Mouse (Mus musculus): ENCODE data around the gene Lzts2. TPM values are rescaled to one million over a fixed set of nuclear protein-coding genes. Genes with fewer than 3 reads are reported as not detected.

Lzts2 gene
- 10 to 100 TPM; 70.6 to 72.7 TPM for total RNA-seq (2021)
- long read RNA-seq, experiment 1, transcript Lzts2-202 (5 exons, 2,694 nt): major isoform, 113 of 173 reads
- long read RNA-seq, experiment 1, transcript Lzts2-203 (5 exons, 2,798 nt): minor isoform, 8 of 173 reads
- long read RNA-seq, experiment 1, transcript Lzts2-201 (5 exons, 3,062 nt): minor isoform, 10 of 173 reads
- long read RNA-seq, experiment 1, partial matches to known transcripts: 17 of 173 reads
- long read RNA-seq, experiment 1, other reads (novel, unspliced or antisense): 25 of 173 reads
- long read RNA-seq, experiment 2, transcript Lzts2-203 (5 exons, 2,798 nt): minor isoform, 22 of 459 reads
- long read RNA-seq, experiment 2, transcript Lzts2-202 (5 exons, 2,694 nt): major isoform, 201 of 459 reads
- long read RNA-seq, experiment 2, transcript Lzts2-201 (5 exons, 3,062 nt): minor isoform, 81 of 459 reads
- long read RNA-seq, experiment 2, partial matches to known transcripts: 122 of 459 reads
- long read RNA-seq, experiment 2, other reads (novel, unspliced or antisense): 33 of 459 reads

DNA sequence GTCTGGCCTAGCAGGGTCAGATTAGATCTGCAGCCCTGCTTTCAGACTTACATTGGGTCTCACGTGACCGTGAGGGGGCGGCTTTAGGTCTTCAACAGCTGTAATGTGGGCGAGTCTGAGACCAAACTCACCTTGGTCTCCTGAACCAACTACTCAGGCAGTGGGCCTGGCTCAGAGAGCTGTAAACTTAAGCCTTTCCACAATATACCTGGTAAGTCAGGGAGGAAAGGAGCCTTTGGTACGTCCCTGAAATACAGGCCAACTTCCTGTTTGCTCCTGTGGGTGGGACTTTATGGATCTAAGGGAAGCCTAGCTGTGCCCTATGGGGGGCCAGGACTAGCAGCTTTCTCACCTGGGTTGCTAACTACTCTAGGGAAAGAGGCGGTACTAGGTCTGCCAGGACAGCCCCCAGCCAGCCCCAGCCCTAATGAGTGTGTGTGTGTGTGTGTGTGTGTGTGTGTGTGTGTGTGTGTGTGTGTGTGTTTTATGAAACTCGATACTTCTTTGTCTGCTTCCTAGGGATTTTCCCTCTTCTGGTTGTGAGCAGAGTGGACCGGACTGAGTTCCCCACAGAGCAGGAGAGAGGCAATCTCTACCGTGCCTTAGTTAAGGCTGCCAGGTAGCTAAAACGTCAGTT lies at the start of gene Lzts2:
Gene Lzts2 (plus strand): TSS at position 80 of the 637 bp plus-strand sequence.
- DNase-seq (ENCODE audit: low spot score in 2 of 2): no peak

DNA sequence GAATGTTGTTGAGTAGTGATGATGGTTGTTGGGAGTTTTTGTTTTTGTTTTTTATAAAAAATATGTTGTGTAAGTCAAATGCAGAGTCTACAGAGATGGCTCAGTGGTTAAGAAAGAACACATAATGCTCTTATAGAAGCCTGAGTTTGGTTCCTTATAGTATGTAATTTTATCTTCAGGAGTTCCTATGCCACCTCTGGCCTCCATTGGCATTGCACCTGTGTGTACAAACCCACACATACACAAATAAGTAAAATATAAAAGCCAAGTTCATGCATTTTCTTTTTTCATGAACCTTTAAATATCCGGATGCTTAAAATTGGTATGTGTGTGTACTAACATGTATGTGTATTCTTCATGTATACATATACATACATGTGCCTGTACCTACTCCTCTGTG lies 48.2 kb upstream of the Lzts2 start:
- DNase-seq (ENCODE audit: low spot score in 2 of 2): no peak

DNA sequence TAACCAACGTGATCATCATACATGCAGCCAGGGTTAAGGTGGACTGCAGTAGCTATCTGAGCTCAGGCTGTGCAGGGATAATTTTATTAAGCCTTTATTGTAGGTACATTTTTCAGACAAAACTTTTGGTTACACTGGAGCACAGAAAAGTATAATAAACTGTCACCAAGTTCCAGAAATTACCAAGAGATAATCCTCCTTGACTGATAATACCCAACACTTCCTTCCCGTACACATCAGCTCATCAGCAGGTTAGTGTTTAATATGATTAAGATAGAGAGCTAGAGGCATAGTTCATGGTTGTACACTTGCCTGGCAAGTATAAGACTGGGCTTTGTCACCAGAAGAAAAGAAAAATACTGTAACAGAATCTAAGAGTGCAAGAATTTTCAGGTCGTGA lies 45.9 kb upstream of the Lzts2 start:
- no peak for DNase-seq (ENCODE audit: low spot score in 2 of 2)

DNA sequence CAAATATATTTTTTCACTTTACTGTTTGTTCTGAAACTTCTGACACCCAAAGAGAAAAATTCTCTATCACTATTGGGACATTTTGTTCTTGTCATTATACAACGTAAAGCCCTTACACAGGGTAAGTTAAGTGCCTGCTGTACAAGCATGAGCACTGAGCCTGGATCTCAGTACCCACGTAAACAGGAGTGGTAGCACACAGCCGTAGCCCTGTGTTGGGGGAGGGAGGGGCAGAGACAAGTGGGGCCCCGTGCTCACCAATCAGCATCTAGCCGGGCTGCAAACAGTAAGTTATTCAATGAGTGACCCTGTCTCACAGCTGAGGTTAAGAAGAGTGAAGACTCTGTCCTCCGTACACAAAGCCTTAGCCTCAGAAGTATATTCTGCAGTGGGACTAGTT lies 37.6 kb upstream of the Lzts2 start:
- no peak for DNase-seq (ENCODE audit: low spot score in 2 of 2)

DNA sequence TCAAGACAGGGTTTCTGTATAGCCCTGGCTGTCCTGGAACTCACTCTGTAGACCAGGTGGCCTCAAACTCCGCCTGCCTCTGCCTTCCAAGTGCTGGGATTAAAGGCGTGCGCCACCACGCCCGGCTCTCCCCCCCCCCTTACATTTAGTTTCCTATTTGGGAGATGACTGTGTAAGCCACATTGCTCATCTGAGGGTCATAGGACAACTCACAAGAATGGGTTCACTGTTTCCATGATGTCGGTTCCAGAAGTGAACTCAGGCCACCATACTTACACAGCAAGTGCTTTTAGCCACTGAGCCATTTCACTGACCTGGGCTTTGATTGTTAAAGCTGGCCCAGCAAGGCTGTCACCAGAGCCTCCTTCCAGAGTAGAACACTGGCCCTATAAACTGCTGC lies 37.1 kb upstream of the Lzts2 start:
- DNase-seq (ENCODE audit: low spot score in 2 of 2): no peak

DNA sequence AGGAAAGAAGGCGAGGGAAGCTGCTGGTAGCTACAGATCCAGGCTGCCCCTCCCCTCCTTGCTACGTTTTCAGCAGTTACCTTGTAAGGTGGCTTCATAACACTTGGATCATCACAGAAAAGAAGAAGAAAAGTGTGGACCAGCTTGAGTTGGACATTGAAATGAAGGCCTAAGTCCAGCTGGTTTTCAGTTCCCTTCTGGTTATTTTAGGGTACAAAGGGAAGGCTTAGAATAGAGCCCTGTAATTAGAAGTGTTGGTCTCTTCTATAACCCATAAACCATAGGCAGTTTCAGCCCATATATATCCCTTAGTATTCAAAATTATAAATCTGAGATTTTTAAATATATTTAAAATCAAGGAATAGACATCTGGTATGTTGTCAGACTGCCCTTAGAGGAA lies 33.4 kb upstream of the Lzts2 start:
- DNase-seq (ENCODE audit: low spot score in 2 of 2): no peak

DNA sequence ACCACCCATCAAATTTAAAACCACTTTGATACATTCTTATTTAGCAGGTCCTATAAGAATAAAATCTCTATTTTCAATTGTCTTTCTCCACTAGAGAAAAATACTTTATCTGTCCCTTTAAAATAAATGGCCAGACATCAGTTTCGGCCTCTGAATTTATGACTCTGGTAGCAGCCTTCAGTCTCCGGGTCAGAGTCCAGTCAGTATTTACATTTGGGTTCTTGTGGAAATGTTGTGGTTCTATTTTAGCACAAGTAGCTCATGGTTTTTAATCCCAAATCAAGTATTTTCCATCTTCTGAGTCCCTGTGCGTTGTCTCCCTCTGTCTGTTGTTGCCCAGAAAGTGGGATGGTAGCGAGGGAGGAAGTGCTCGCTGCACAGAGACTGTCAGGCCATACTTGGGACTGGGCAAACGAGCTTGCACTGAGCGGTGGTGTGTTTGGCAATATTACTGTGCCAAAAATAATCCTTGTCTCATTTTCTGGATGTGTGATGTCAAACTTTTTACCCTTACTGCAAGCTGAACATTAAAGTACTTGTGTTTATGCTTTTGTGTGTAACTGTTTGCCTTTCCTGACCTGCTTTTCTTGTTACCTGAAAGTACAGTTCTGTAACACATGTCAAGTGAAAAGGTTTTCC lies 31.6 kb upstream of the Lzts2 start:
- DNase-seq (ENCODE audit: low spot score in 2 of 2): no peak

DNA sequence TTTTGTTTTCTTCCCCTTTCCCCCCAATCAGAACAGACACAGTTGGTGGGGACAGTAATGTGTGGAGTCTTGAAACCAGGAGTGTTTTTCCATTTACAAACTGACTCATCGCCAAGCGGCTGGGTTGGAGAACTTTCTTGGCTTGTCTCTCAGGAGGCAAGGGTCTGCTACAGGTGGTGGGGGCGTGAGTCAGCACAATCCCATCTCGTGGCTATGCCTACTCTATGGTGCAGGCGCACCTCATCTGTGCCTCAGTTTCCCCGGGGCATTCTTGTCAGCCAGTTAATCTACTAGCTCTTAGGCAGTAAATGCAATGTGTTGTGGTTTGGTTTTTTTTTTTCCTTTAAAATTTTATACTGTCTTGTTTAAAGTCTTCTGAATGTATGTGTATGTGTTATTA lies 30.8 kb upstream of the Lzts2 start:
- no peak for DNase-seq (ENCODE audit: low spot score in 2 of 2)

DNA sequence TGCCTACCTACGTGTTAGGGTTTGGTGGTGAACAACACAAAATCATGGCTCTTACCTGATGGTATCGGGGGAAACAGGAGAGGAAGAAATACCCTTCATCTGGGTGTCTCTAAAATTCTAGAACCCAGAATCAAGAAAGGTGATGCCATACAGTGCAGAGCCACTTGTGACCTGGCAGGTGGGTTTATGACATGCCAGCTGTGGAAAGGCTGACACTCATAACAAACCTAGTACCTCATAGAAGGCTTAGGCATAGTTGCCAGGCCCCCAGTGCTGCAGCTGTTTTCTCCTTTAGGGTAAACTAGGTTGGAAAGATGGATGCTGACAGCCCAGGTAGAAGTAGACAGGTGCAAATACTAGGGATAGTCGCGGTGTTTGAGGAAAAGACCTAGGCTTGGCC lies 29.8 kb upstream of the Lzts2 start:
- no peak for DNase-seq (ENCODE audit: low spot score in 2 of 2)

DNA sequence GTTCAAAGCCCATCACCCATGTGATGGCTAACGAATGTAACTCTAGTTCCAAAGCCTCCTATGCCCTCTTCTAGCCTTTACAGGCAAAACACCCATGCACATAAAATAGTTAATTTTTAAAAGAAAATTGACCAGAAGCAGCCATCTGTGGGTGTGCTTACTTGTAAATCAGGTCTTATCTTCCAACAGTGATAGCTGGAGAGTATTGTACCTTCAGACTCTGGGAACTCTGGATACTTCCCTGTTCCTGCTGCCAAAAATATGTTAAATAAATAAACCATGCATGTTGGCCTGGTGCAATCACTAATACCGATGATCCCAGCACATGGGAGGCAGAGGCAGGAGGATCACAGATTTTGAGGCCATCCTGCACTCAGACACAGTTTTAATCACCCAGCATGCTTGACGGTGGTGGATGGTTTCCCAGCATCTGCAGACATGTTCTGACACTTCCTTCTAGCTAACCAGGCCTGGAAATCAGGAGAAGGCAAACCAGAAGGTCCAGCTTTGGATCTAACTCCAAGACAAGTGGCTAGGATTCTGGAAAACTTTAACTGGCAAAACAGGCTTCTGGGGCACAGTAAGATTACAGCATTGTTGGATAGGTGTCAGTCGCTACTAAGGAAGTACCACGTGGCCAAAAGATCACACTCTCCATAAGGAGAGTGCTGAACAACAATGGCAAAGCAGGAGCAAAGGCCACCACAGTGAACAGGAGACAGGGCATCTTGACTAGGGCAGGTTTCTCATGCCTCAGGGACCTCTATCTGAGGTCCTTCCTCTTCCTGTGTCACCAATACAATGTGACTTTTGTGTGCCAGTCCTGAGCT lies 28.8 kb upstream of the Lzts2 start:
- DNase-seq (ENCODE audit: low spot score in 2 of 2): no peak

DNA sequence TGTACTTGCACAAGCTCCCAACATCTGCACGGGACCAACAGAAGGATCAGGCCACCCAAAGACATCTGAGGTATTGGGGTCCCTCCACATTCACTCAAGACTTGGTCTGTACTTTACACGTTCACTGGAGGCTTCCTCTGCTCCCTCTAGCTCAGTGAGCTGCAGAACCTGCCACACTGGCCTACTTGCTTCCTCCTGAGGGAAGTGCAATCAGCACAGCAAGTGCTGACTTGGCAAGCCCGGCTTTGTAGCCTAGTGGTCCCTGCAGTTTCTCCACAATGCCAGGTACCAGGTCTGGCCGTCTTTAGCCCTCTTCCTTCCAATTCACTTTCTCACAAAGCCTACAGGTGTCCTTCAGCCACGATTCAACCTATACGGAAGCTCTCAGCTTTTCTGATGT lies 27.2 kb upstream of the Lzts2 start:
- DNase-seq (ENCODE audit: low spot score in 2 of 2): no peak

DNA sequence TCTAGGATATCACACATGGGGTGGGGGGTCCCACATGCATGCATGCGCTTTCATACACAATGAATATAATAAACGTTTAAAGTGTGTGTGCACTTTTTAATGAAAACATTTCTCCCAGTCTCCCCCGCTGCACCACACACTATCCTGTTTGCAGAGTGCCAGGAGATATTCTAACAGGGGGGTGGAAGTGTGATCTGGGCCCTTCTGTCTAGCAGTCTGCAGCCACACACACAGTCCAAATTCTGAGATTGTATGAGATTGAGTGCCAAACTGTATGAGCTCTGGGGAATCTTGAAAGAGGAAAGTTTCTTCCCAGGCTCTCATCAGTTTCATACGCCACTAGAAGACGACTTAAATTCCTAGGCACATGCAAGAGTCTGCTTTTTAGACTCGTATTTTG lies 26.4 kb upstream of the Lzts2 start:
- no peak for DNase-seq (ENCODE audit: low spot score in 2 of 2)

DNA sequence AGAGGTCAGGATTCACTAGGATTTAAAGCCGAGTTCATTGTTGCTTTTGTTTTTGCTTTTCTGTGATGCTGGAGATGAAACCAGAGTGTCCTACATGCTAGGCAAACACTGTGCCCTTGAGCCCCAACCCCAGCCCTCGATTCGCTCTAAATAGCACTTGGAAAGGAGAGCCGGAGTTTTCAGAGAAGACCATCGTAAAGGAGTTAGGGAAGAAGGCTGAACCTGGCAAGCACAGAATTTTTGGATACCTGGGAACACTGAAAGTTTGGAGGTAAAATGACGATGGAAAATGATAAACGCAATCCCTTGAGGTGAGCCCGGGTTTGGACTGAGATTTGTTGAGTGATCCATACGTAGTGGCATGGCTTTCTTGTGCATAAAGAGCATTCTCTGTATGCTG lies 25.9 kb upstream of the Lzts2 start:
- DNase-seq (ENCODE audit: low spot score in 2 of 2): no peak

DNA sequence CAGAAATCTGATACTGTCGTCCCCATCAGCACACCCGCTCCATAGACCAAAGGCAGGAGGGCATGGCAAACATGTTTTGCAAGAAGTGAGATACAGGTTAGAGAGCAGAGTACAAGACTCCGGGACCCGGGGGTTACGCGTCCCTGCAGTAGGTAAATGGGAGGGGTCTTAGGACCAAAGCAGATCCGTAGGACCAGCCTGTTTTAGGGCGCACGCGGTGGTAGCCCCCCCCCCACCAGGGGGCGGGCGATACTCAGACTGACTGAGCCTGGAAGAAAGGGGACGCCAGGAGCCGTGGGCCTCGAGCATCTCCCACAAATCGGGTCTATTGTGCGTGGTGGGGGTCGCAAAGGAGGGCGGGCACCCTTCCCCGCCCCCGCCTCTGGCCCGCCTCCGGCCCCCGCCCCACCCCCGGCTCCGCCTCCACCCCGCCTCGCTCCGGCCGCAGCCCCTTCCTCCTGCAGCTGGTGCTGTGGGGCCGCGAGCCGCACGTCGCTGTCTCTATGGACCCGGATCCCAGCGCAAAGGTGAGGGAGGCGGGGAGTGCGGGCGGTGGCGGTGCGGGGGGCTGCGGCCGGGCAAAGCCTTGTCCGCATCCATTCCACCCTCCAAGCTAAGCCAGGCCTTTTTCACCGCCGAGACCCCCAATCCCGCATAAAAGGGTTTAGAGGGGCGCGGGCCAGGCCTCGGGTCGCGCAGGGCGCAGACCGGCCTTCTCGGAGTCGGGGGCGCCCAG lies 25.2 kb upstream of the Lzts2 start, which contains the start of gene Sema4g:
Gene Sema4g (plus strand): TSS at position 271 of the 736 bp plus-strand sequence.
- peak in 1 of 2 experiments; percentile 45 for DNase-seq (ENCODE audit: low spot score in 2 of 2)

DNA sequence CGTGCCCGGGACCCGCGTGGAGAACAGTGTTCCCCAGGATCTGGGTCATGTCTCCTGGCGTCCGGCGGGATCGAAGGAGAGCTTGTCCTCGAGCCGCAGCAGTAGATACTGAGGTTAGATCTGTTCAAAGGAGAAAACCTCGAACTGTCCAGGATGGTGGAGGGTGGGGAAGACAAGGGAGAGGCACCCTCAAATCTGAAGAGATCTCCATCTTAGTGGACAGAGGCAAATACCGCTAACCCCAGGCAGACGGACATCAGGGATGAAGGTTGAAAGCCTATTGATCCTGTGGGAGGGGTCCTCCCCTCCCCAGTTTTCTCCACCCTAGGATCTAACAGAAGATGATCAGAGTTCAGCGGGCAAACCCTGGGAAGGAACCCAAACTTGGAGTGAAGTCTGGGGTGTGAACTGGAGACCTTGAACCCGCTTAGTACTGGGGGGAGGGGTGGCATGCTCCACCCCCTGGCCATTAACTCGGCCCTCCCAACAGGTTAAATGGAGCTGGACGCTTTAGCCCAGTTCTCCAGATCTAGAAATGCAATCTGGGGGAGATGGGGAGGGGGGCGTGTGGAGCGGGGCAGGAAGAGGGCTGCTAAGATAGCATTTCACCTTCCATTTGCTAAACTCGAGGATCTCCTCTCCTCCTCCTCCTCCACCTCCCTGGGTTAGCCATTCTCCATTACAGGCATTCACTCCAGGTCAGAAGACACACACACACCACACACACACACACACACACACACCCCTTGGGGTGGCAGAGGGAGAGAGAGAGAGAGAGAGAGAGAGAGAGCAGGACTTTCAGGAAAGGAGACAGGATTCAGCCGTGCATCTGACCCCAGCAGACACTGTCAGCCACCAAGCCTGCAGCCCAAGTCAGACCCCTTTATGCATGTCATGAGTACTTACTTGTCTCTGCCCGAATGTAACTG lies 24.4 kb upstream of the Lzts2 start:
- DNase-seq (ENCODE audit: low spot score in 2 of 2): no peak

DNA sequence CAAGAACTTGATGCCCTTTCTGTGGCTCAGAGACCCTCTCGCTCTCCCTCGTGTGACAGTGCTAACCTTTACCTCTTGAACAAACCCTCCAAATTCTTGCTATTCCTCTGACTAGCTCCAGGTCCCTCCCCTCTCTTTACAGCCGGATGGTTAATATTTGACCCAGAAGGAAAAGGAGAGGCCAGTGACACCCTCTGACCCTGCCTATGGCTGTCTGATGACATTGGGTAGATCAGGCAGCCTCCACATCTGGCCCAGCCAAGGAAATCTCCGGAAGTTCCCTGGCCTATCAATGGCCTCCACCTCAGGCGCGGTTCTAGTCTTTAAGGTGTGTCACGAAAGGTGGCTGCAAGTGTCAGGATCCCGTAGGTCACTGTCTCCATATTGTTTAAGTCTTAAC lies 23.2 kb upstream of the Lzts2 start:
- DNase-seq (ENCODE audit: low spot score in 2 of 2): no peak

DNA sequence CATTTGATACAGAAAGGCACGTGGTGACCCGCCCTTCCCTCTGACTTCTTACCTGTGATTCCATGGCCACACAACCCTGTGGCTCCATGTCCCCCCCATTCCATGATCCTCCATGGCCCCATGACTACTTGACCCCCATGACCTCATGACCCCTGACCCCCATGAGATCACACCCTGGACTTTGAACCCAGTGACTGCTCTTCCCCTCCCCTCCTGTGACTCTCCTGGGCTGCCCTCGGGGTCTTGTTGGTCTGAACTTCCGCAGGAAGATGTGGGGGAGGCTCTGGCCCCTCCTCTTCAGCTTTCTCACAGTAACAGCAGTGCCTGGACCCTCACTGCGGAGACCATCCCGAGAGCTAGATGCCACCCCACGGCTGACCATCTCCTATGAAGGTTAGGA lies 22.0 kb upstream of the Lzts2 start:
- no peak for DNase-seq (ENCODE audit: low spot score in 2 of 2)

DNA sequence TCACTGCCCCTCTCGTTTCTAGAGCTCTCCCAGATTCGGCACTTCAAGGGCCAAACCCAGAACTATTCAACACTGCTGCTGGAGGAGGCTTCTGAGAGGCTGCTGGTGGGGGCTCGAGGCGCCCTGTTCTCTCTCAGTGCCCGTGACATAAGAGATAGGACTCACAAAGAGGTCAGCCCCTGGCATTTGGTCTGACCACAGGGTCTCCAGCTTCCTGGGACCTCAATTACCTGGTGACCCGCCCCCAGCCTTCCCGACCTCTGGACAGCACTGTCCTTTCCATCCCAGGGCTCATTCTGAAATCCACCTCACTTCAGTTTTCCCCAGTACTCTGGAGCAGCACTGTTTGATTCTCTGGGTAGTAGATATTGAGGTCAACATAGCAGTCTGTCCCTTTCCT lies 21.5 kb upstream of the Lzts2 start:
- DNase-seq (ENCODE audit: low spot score in 2 of 2): no peak

DNA sequence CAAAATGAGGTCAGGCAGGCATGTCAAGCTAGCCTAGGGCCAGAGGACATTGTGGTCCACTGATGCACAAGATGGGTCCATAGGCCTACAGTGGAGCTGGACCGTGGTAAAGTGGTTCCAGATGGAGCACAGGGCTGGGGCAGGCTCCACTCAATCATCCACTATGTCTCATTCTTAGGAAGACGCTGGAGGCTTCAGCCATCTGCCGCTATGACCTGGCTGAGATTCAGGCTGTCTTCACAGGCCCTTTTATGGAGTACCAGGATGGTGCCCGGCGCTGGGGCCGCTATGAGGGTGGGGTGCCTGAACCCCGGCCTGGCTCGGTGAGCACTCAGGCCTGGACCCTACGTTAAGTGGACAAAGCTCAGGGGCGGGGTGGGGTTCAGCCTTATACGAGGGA lies 16.4 kb upstream of the Lzts2 start:
- DNase-seq (ENCODE audit: low spot score in 2 of 2): no peak

Data from adrenal gland, adult 18-20 months (tissue).